Mouse (Mus musculus) E14TG2a.4 (cell line): ENCODE data around the gene Myh1.

Experiments used
- H3K27me3 ChIP-seq: 2 replicates; pipeline ENCODE4 v1.6.1; 2014; ENCODE audit warnings: low read length, control low read depth; ENCODE audit not compliant: insufficient read depth
- H3K36me3 ChIP-seq: 2 replicates; pipeline ENCODE4 v1.6.1; 2014; ENCODE audit warnings: low read length, control low read depth; ENCODE audit not compliant: insufficient read depth
- H3K4me1 ChIP-seq: replicated peaks from 2 replicates; pipeline ENCODE4 v1.6.1; 2014; ENCODE audit warnings: low read depth, low read length, control low read depth
- H3K4me3 ChIP-seq: replicated peaks from 2 replicates; pipeline ENCODE4 v1.5.1; 2014; ENCODE audit warnings: mild to moderate bottlenecking, low read length
- H3K9me3 ChIP-seq: 2 replicates; pipeline ENCODE4 v1.6.1; 2014; ENCODE audit warnings: low read length, control low read depth
- CTCF ChIP-seq: conservative IDR thresholded peaks from 2 replicates; pipeline ENCODE4 v1.5.1; 2014; ENCODE audit warnings: low read length
- NANOG ChIP-seq: IDR thresholded peaks from 2 replicates; pipeline ENCODE4 v1.6.1; 2014; ENCODE audit warnings: borderline replicate concordance, low read length, mixed read lengths
- POU5F1 ChIP-seq: IDR thresholded peaks from 2 replicates; pipeline ENCODE4 v1.6.1; 2014; ENCODE audit warnings: low read length, borderline replicate concordance

Myh1 gene

GRCm38 (mm10) chr11:67204766-67205165, 4.9 kb downstream of the Myh1 start:
- TF ChIP-seq POU5F1: no peak
- H3K36me3 ChIP-seq: no peaks in the 10 kb centered on the region
- H3K4me1 ChIP-seq: no peaks in the 10 kb centered on the region
- H3K9me3 ChIP-seq: no peaks in the 10 kb centered on the region
- peaks cover 8% of the 10 kb centered on the region for H3K27me3 ChIP-seq
- H3K4me3 ChIP-seq: no peak overlapping the region

DNA sequence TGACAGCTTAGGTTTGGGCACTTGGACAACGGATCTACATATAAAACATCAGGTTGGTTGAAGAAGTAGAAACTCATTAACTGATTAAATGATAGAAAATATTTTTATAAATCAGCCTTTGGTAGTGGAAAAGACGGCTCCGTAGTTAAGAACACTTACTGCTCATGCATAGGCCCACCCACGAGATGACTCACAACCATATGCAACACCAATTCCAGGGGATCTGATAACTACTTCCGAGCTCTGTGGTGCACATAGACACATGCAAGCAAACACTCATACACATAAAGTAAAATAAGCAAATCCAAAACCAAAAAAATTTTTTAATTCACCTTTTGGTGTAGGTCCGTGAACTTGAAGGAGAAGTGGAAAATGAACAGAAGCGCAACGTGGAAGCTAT, 22.0 kb downstream of the Myh1 start:
- H3K9me3 ChIP-seq: no peaks in the 10 kb centered on the region
- peaks cover 3% of the 10 kb centered on the region; the same call in 1 of the 2 replicates for H3K27me3 ChIP-seq
- TF ChIP-seq NANOG (no peak), POU5F1 (no peak), CTCF (no peak)

DNA sequence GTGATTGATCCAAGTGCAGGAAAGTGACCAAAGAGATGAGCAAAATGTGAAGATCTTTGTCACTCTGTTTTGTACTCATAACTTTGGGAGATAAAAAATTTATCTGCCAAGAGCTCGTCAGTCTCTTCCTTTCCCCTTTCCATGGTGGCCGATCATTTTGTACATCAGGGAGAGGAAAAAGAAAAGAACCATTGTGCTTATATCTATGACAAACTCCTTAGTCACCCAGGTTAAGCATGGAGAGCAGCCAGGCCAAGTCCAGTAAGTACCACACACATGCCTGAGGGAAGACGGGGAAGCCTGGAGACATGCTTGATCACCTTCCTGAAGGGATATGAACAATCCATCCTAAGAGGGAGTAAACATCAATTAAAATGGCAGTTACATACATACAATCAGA, 24.6 kb downstream of the Myh1 start:
- Histone ChIP-seq H3K9me3 (no peaks in the 10 kb centered on the region), H3K27me3 (peaks cover 1% of the 10 kb centered on the region; the same call in 1 of the 2 replicates)
- TF ChIP-seq POU5F1 (no peak), NANOG (no peak), CTCF (no peak)

More for the DNA sequence above, 22.0 kb downstream of the Myh1 start:
- Histone ChIP-seq H3K36me3 (no peaks in the 10 kb centered on the region), H3K4me3 (no peak overlapping the region), H3K4me1 (no peaks in the 10 kb centered on the region)

DNA sequence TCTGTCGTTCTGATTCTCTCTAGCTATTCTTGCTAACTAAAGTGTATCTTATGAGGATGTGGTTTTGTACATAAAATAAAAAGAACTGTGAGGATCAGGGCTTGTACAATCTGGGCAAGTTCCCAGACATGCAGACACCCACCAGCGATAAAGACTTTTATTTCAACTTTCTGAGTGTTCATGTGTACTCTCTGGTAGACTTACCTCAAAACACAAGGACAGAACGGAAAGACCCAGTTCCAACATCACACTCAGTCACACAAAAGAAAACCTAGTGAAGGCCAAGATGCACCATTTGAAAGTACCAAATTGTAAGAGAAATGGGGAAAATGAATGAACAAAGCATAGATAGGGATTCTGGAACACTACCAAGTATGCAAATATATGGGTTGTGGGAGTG, 28.9 kb downstream of the Myh1 start:
- Histone ChIP-seq H3K36me3 (no peaks in the 10 kb centered on the region), H3K9me3 (peaks cover 7% of the 10 kb centered on the region), H3K4me1 (no peaks in the 10 kb centered on the region), H3K27me3 (no peaks in the 10 kb centered on the region), H3K4me3 (no peak overlapping the region)
- TF ChIP-seq CTCF (no peak), NANOG (no peak), POU5F1 (no peak)

More for the DNA sequence above, 24.6 kb downstream of the Myh1 start:
- H3K36me3 ChIP-seq: no peaks in the 10 kb centered on the region
- no peak overlapping the region for H3K4me3 ChIP-seq
- no peaks in the 10 kb centered on the region for H3K4me1 ChIP-seq

DNA sequence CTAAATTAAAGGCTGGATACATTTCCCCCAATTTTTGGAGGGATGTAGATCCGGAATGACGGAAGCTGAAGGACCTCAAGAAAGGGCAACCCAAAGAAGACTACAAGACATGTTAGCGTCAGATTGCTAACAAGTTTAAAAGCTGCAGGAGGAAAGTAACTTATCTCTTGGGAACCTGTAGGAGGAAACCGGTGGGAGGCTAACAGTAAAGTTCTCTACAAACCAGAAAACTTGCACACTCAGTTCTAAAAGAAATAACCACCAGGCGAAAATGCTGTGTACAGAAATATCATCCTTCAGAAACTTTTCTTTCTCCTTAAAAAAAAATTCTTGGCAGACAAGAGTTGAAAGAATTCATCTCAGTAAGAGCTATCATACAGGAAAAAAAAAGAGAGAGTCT, 29.3 kb downstream of the Myh1 start:
- Histone ChIP-seq H3K4me1 (no peaks in the 10 kb centered on the region), H3K36me3 (no peaks in the 10 kb centered on the region), H3K27me3 (no peaks in the 10 kb centered on the region), H3K4me3 (no peak overlapping the region), H3K9me3 (peaks cover 7% of the 10 kb centered on the region)
- no peak for TF ChIP-seq NANOG
- no peak for TF ChIP-seq POU5F1
- TF ChIP-seq CTCF: no peak

GRCm38 (mm10) chr11:67229946-67230345, 30.1 kb downstream of the Myh1 start:
- Histone ChIP-seq H3K9me3 (peaks cover 7% of the 10 kb centered on the region), H3K4me3 (no peak overlapping the region), H3K27me3 (no peaks in the 10 kb centered on the region), H3K4me1 (no peaks in the 10 kb centered on the region), H3K36me3 (no peaks in the 10 kb centered on the region)
- TF ChIP-seq CTCF (no peak), POU5F1 (no peak), NANOG (no peak)

- Histone ChIP-seq H3K9me3 (peaks cover 7% of the 10 kb centered on the region), H3K4me3 (no peak overlapping the region), H3K4me1 (no peaks in the 10 kb centered on the region), H3K27me3 (no peaks in the 10 kb centered on the region), H3K36me3 (no peaks in the 10 kb centered on the region)
- TF ChIP-seq NANOG (no peak), CTCF (peak; percentile 29)
Observed at GRCm38 (mm10) chr11:67235639-67236358, 35.9 kb downstream of the Myh1 start.

- Histone ChIP-seq H3K4me3 (no peak overlapping the region), H3K4me1 (no peaks in the 10 kb centered on the region), H3K27me3 (no peaks in the 10 kb centered on the region), H3K36me3 (no peaks in the 10 kb centered on the region), H3K9me3 (peaks cover 7% of the 10 kb centered on the region)
- no peak for TF ChIP-seq POU5F1
- no peak for TF ChIP-seq NANOG
- TF ChIP-seq CTCF: no peak
Observed at GRCm38 (mm10) chr11:67236799-67237198, 36.9 kb downstream of the Myh1 start.

DNA sequence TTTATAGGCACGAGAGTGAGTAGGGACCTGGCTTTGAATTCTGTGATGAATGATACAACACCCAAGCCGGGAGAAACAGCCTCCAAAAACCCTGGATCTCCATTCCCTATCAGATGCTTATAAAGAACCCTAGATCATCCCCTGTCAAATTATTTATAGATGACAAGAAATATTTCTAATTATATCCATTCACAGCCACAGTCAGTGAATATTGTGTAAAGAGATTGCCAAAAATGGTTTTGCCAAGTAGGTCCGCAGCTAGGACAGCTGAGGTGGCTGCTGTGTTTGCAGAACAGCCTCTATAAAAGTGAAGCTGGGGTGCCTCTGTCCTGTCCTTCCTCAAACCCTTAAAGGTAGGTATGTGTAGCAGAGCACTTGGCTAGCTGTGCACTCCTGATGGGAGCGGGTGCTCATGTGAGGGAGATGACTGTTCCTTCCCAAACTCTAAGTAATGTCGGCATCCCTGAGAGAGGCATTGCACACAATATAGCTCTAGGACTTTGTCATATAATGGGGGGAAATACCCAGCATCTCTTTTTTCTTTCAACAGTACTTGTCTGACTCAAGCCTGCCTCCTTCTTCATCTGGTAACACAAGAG, 37.7 kb downstream of the Myh1 start, which contains the start of gene Myh4:
Myh4 (plus strand) TSS at position 549 of the 599 bp plus-strand sequence.
- Histone ChIP-seq H3K9me3 (peaks cover 2% of the 10 kb centered on the region), H3K27me3 (no peaks in the 10 kb centered on the region), H3K4me1 (no peaks in the 10 kb centered on the region), H3K36me3 (no peaks in the 10 kb centered on the region), H3K4me3 (no peak within 1 kb of the TSS)
- TF ChIP-seq POU5F1 (no peak), NANOG (no peak), CTCF (no peak)
